Mouse (Mus musculus) E14TG2a.4 (cell line): ENCODE measurements at regions not wholly inside any gene's neighbourhood (a gene's known extent, or its start where the extent isn't known, plus 50 kb on each side); places are given as distances from the start of the nearest gene placed in this dataset.
A peak's percentile ranks its signal among the peaks of the same experiment; 100 is the strongest.

Source experiments
- H3K27me3 ChIP-seq: 2 replicates; pipeline ENCODE4 v1.6.1; 2014; ENCODE audit warnings: low read length, control low read depth; ENCODE audit not compliant: insufficient read depth
- H3K36me3 ChIP-seq: 2 replicates; pipeline ENCODE4 v1.6.1; 2014; ENCODE audit warnings: low read length, control low read depth; ENCODE audit not compliant: insufficient read depth
- H3K4me1 ChIP-seq: replicated peaks from 2 replicates; pipeline ENCODE4 v1.6.1; 2014; ENCODE audit warnings: low read depth, low read length, control low read depth
- H3K4me3 ChIP-seq: replicated peaks from 2 replicates; pipeline ENCODE4 v1.5.1; 2014; ENCODE audit warnings: mild to moderate bottlenecking, low read length
- H3K9me3 ChIP-seq: 2 replicates; pipeline ENCODE4 v1.6.1; 2014; ENCODE audit warnings: low read length, control low read depth
- CTCF ChIP-seq: conservative IDR thresholded peaks from 2 replicates; pipeline ENCODE4 v1.5.1; 2014; ENCODE audit warnings: low read length
- NANOG ChIP-seq: IDR thresholded peaks from 2 replicates; pipeline ENCODE4 v1.6.1; 2014; ENCODE audit warnings: borderline replicate concordance, low read length, mixed read lengths
- POU5F1 ChIP-seq: IDR thresholded peaks from 2 replicates; pipeline ENCODE4 v1.6.1; 2014; ENCODE audit warnings: low read length, borderline replicate concordance

GRCm38 (mm10) chr11:89209072-89209471 lies 93.1 kb downstream of the Nog start:
- no peak for TF ChIP-seq CTCF
- TF ChIP-seq POU5F1, result no peak
- no peak for TF ChIP-seq NANOG
- H3K4me1 ChIP-seq, result peaks cover 8% of the 10 kb centered on the region; the same call in 1 of the 2 replicates

GRCm38 (mm10) chr11:89206788-89207187 lies 95.3 kb downstream of the Nog start:
- peaks cover 13% of the 10 kb centered on the region; the same call in 1 of the 2 replicates for H3K27me3 ChIP-seq
- no peaks in the 10 kb centered on the region for H3K36me3 ChIP-seq
- TF ChIP-seq POU5F1, result no peak
- no peak for TF ChIP-seq NANOG
- no peak for TF ChIP-seq CTCF
- H3K4me1 ChIP-seq, result peaks cover 15% of the 10 kb centered on the region
- no peaks in the 10 kb centered on the region for H3K9me3 ChIP-seq
- no peak overlapping the region for H3K4me3 ChIP-seq

More at GRCm38 (mm10) chr11:89209072-89209471, 93.1 kb downstream of the Nog start:
- no peaks in the 10 kb centered on the region for H3K36me3 ChIP-seq
- H3K4me3 ChIP-seq, result no peak overlapping the region
- H3K9me3 ChIP-seq, result no peaks in the 10 kb centered on the region
- H3K27me3 ChIP-seq, result peaks cover 12% of the 10 kb centered on the region; the same call in 1 of the 2 replicates

GRCm38 (mm10) chr11:89204948-89205545 lies 97.1 kb downstream of the Nog start:
- Histone ChIP-seq H3K36me3 (no peaks in the 10 kb centered on the region), H3K27me3 (peaks cover 11% of the 10 kb centered on the region; the same call in 1 of the 2 replicates), H3K9me3 (no peaks in the 10 kb centered on the region), H3K4me3 (no peak overlapping the region), H3K4me1 (peaks cover 15% of the 10 kb centered on the region)
- no peak for TF ChIP-seq NANOG
- TF ChIP-seq POU5F1, result no peak
- TF ChIP-seq CTCF, result no peak

- Histone ChIP-seq H3K27me3 (peaks cover 6% of the 10 kb centered on the region; the same call in 1 of the 2 replicates), H3K4me3 (no peak overlapping the region), H3K4me1 (peaks cover 8% of the 10 kb centered on the region), H3K36me3 (no peaks in the 10 kb centered on the region), H3K9me3 (peaks cover 3% of the 10 kb centered on the region; the same call in 1 of the 2 replicates)
- TF ChIP-seq NANOG, result no peak
- TF ChIP-seq CTCF, result no peak
- no peak for TF ChIP-seq POU5F1
Measured at GRCm38 (mm10) chr11:89200458-89200857, 101.7 kb downstream of the Nog start.

GRCm38 (mm10) chr11:89192815-89193214 lies 109.3 kb downstream of the Nog start:
- Histone ChIP-seq H3K27me3 (peaks cover 28% of the 10 kb centered on the region), H3K4me1 (no peaks in the 10 kb centered on the region; the same call in 1 of the 2 replicates), H3K36me3 (no peaks in the 10 kb centered on the region), H3K4me3 (no peak overlapping the region), H3K9me3 (peaks cover 3% of the 10 kb centered on the region; the same call in 1 of the 2 replicates)
- TF ChIP-seq POU5F1, result no peak
- TF ChIP-seq NANOG, result no peak
- TF ChIP-seq CTCF, result no peak

GRCm38 (mm10) chr11:89186911-89187621 lies 113.4 kb downstream of the Gm525 start:
- Histone ChIP-seq H3K9me3 (peaks cover 6% of the 10 kb centered on the region; the same call in 1 of the 2 replicates), H3K36me3 (no peaks in the 10 kb centered on the region), H3K27me3 (peaks cover 46% of the 10 kb centered on the region), H3K4me1 (peaks cover 14% of the 10 kb centered on the region), H3K4me3 (peak overlapping the region; percentile 20; the same call in 1 of the 2 replicates)
- no peak for TF ChIP-seq CTCF
- TF ChIP-seq NANOG, result no peak

GRCm38 (mm10) chr11:89185862-89186261 lies 112.2 kb downstream of the Gm525 start:
- H3K4me1 ChIP-seq, result peaks cover 14% of the 10 kb centered on the region
- no peaks in the 10 kb centered on the region for H3K36me3 ChIP-seq
- peaks cover 6% of the 10 kb centered on the region; the same call in 1 of the 2 replicates for H3K9me3 ChIP-seq
- H3K27me3 ChIP-seq, result peaks cover 42% of the 10 kb centered on the region
- H3K4me3 ChIP-seq, result no peak overlapping the region
- no peak for TF ChIP-seq NANOG
- no peak for TF ChIP-seq CTCF
- no peak for TF ChIP-seq POU5F1

- peaks cover 20% of the 10 kb centered on the region for H3K27me3 ChIP-seq
- TF ChIP-seq NANOG (no peak), POU5F1 (no peak), CTCF (no peak)
Measured at GRCm38 (mm10) chr11:89181471-89181870, 107.8 kb downstream of the Gm525 start.

More at GRCm38 (mm10) chr11:89181471-89181870, 107.8 kb downstream of the Gm525 start:
- Histone ChIP-seq H3K36me3 (no peaks in the 10 kb centered on the region), H3K9me3 (peaks cover 6% of the 10 kb centered on the region; the same call in 1 of the 2 replicates), H3K4me1 (peaks cover 4% of the 10 kb centered on the region; the same call in 1 of the 2 replicates), H3K4me3 (no peak overlapping the region)
